Mouse (Mus musculus): Measurements from ENCODE around the gene Iars.

The Iars gene

DNA sequence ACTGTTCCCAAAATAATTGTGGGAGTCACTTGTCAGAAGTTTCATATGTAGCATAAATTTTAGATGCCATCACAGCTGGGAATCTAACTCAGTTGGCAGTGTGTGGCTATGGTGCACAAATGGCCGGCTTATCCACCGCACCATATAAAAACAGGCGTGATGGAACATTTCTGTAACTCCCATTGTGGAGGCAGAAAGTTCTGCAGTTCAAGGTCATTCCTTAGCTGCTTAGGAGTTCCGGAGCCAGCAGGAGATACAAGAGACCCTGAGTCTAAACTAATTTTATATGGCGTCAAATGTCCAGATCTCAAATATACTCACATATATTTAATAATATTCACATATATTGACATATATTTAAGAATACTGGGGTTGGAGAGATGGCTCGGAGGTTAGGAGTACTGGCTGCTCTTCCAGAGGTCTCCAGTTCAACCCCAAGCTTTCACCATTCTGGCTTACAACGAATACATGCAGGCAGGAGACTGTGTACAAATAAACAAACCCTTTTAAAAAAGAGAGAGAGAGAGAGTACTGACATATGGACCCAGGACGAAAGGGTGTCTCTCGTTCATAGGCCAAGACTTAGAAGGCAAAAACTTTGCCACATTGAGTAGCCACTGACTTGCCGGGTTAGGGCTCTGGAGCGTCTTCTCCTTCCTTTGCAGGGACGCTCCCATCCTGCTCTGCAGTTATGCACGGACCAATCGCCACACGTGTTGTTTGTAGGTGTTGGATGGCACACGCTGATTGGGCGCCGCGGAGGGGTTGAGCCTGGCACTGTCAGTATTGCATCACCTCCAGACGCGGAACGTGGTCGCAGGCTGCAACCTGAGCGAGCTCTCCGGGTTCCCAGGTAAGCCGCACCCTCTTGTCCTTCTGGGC is at the start of gene Iars:
Iars (plus strand) TSS at position 750 of the 882 bp plus-strand sequence.
- peak; percentile 99 for DNase-seq

GRCm38 (mm10) chr13:49639965-49640364 is 41.9 kb upstream of the Iars start:
- no peak for DNase-seq

DNA sequence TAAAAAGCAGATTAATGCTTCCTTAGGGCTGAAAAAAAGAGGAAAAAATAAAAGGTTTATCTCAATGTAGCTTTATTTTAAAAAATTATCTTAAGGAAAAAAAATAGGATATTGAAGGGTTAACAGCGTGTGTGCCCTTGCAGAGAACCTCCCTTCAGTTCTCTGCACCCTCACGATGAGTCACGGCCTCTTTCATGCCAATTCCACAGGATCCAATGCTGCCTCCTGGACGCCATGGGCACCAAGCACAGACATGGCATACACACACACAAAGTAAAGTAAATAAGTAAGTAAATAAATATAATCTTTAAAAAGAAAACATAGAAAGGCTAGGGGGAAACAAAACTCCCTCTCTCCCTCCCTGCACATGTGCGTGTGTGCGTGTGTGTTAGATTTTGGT is 39.2 kb upstream of the Iars start:
- no peak for DNase-seq

DNA sequence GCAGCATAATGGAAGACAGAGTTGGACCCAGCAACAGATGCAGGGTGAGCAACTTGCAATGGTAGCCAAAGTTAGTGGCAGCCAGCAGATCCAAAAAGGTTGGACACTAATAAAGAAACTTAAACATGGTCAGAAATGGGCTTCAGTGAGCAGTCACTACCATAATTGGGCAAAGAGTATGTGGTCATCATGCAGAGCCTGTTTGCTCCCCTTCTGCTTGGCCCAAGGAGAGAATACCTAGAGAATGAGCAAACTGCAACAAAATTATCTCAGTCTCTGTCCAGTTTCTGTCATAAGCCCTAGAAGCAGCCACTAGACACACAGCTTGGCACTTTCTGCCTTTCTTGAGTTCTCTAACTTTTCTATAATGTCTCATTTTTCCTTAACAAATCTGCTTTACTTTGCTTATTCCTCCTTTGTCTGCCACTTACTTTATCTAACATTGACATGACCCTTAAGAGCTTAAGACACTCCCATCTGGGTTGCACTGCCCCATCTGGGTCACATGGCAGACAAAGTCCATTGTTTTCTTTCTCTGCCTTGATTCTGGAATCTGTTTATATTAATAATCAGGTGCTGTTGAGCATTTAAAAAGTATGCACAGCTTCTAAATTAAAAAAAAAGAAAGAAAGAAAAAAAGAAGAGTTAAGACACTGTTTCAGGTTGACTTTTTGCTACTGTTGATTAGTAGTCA is 38.1 kb upstream of the Iars start:
- no peak for DNase-seq

DNA sequence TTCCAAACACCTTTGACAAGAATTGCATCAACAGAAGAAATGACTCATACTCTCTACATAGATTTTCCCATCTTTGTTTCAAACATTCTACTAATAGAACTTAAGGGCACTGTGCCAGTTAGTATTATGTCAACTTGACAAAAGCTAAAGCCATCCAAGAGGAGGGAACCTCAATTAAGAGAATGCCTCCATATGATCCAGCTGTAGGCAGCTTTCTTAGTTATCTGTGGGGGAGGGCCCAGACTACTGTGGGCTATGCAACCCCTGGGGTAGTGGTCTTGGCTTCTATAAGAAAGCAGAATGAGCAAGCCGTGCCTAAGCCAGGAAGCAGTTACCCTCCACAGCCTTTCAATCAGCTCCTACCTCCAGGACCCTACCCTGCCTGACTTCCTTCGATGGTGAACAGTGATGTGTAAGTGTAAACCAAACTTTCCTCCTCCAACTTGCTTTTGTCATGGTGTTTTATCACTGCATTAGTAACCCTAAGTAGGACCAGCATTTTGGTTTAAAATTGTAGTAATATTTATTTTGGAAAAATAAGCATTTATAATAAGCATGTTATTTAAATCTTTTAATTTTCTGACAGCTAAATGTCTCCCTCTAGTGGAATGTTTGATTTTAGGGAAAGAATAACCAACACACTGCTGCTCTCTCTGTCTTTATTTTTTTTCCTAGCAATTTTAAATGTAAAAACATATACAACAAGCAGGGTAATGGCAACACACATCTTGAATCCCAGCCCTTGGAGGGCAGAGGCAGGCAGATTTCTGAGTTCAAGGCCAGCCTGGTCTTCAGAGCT is 37.0 kb upstream of the Iars start:
- peak; percentile 15 for DNase-seq

DNA sequence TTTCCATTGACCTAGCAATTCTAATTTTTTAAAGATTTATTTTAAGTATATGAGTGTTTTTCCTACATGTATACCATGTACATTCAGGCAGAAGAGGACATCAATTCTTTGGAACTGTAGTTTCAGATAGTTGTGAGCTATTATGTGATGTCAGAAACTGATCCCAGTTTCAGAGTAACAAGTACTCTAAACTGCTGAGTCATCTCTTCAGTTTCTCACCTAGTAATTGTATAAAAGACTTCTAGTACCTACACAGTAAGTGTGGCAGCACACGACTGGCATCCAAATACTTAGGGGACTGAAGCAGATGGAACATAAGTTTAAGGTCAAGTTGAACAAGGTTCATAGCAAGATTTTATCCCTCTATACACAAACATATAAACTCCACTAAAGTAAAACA is 35.9 kb upstream of the Iars start:
- DNase-seq = no peak

GRCm38 (mm10) chr13:49651136-49651535 is 30.8 kb upstream of the Iars start:
- DNase-seq = peak; percentile 10

- no peak for DNase-seq
Measured at GRCm38 (mm10) chr13:49651781-49652351, 30.0 kb upstream of the Iars start.

DNA sequence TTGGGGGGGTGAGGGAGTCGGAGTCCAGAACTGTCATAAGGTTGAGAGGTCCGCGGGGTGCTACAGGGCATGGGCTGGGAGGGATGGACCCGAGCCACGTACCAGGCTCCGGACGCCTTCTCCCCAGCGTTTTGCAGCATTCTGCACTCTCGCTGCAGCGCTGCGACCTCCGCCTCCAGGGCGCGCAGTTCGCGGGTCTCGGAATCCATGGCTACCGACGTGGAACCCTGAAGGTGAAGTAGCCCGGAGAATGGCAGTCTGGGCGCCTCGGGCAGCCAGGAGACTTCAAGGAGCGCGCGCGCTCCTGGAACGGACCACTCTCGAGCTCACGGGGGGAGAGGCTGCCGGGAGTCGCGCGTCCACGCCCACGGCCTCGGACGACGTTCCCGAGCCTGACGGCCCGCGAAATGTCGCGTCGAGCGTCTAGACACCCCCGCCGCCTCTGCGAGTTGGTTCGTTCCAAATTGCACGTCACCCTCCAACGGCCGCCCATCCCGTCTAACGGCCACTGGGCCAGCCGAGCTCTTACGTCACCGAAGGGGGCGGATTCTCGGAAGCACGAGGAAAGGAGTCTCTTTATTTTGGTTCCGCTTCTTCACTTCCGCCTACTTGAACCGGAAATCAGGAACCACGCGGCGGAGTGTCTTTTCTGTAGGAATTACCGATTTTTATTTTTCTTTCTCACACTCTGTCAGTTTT is 29.3 kb upstream of the Iars start, which contains the start of the genes Cenpp and Nol8:
Cenpp (minus strand) TSS at position 305 of the 699 bp plus-strand sequence.
Nol8 (plus strand) TSS at position 598 of the 699 bp plus-strand sequence.
- DNase-seq = peak; percentile 99

DNA sequence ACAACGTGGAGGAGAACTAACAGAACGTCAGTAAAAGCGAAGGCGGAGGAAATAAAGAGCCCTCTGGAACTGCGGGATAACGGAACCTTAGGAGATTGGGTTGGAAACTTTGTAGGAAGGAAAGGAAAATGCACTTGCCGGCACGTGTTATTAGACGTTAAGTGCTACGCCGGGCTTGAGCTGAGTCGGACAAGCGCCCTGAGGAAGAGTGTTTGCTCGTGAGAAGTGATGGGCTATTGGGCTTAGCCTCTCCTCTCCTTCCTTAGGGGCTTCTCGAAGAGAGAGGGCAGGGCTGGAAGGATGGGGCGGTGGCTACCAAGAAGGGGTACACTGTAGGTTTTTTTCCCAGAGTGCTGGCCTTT is 28.7 kb upstream of the Iars start:
- DNase-seq = no peak

- no peak for DNase-seq
Measured at GRCm38 (mm10) chr13:49677793-49678192, 4.1 kb upstream of the Iars start.

DNA sequence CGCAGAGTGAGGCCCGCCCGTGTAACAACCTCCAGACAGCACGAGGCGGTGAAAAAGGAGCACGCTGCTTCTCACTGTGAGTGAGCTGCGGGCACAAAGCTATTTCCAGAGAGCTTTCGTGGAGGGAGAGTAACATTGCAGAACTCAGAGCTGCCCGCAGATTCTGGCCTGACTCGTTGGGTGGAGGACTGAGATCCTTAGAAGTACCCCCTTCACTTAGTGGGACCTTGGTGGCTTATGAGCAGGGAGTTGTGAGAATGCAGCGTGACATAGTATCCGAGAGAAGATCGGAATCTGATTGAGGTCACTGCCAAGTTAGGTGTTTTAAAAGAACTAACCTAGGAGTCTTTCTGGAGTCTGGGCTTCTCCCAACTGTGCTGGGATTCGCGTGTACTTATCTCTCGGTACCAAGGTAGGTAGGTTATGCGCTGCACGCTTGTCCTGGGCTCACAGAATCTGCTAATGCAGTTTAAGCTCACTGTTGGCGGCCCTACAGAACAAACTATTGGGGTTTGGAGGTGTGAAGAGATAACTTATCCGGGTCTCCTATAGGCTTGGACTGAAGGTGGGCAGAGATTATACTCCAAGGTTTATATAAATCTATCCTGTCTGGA is 440 bp downstream of the Iars start:
- peak; percentile 21 for DNase-seq

DNA sequence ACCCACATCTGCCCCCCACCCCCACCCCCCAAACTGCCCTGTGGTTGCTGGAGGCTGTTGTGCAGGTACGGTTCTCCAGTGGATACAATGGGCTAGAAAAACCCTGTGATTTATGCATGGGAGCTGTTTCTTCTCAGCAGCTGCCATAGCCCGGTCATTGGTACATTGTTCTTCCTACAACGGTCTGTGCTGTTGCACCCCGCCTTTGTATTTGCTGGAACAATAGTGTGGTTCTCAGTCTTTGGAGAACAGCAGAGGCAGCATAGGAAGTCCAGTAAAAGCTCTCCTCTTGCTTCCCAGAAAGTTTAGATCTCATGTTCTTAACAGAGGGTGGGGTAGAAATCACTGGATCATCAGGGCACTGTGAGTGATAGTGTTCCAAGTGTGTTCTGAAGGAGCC is 2.4 kb downstream of the Iars start:
- DNase-seq = no peak

GRCm38 (mm10) chr13:49691056-49691455 is 9.2 kb downstream of the Iars start:
- DNase-seq = no peak

GRCm38 (mm10) chr13:49703216-49703779 is 21.4 kb downstream of the Iars start:
- DNase-seq = no peak

DNA sequence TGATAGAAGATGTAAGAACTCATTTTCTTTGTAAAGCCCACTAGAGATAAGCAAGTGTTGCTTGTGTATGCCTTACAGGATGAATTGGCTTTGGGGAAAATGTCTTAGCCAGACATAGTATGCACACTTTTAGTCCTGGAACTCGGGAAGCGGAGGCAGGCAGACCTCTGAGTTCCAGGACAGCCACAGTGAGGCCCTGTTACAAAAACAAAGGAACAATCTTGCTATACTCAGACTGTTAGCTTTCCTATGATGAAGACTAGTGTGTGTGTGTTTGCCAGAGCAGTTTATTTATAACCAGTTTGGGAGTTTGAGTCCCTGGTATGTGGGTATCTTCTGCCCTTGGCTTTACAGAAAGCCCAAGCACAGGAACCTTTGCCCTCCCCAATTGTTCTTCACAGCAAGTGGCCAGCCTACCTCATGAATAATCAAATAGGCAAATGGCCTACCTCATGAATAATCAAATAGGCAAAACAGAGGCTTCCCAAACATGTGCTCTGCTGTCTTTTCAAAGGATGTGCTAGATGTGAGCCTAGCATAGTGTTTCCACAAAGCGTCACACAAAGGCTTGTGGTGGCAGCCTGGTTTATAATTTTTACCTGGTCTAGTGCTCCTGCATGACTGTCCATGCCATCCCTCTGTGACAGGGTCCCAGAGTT is 24.3 kb downstream of the Iars start:
- DNase-seq = no peak

GRCm38 (mm10) chr13:49708311-49708710 is 26.4 kb downstream of the Iars start:
- DNase-seq = no peak

DNA sequence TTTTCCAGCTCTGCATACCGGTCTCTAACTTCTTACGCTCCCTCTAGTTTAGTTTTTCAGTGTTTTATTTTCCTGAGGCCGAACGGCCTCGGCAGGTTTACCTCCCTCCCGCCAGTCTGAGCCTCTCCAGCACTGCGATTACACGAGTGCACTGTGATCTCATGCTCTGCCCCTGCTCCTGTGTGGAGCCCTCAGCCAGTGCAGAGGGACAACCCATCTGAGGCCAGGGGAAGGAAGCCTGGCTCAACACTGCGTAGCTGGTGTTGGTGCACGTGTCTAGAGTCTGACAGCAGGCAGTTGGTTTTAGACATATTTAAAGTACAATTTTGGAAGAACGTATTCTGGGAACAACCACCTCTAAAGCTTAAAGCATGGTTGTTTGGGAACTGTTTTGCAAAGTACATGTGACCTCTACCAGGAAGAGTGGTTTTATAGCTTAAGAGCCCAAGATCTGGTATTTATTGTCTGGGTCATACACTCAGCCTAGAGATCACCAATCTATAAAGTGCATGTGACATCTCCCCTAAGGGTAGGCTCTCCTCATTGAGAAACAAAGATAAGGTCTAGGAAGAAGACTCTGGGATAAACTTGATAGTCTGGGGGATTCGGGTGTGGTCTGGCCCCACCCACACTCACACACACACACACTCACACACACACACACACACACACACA is 30.3 kb downstream of the Iars start:
- no peak for DNase-seq

GRCm38 (mm10) chr13:49719310-49719709 is 37.4 kb downstream of the Iars start:
- no peak for DNase-seq

- DNase-seq = no peak
Measured at GRCm38 (mm10) chr13:49736430-49736829, 54.5 kb downstream of the Iars start.
